Mouse (Mus musculus) 416B (cell line): ENCODE measurements around the gene Gm45808.
"Not testable (repeated sequence)": the region's sequence is repeated elsewhere in the genome, so short reads cannot be mapped to it uniquely, and the experiment has no call there.

Experiments used
- DNase-seq: peaks from one replicate; pipeline ENCODE4 v3.0.0; 2011; ENCODE audit warnings: low read depth

The Gm45808 gene

GRCm38 (mm10) chr7:45486761-45487415 is at the start of gene Gm45808:
TSS of gene Gm45808 (minus strand) at chr7:45486811.
- no peak for DNase-seq

GRCm38 (mm10) chr7:45535676-45536075 is 49.1 kb upstream of the Gm45808 start:
- no peak for DNase-seq

GRCm38 (mm10) chr7:45530643-45531042 is 44.0 kb upstream of the Gm45808 start:
- DNase-seq, result no peak

- peak; percentile 60 for DNase-seq
Measured at GRCm38 (mm10) chr7:45529461-45529860, 42.9 kb upstream of the Gm45808 start.

GRCm38 (mm10) chr7:45527169-45527568 is 40.6 kb upstream of the Gm45808 start:
- DNase-seq, result not testable (repeated sequence)

- DNase-seq, result peak; percentile 77
Measured at GRCm38 (mm10) chr7:45526474-45527120, 40.0 kb upstream of the Gm45808 start.

- DNase-seq, result peak; percentile 99
Measured at GRCm38 (mm10) chr7:45525809-45526473, 39.3 kb upstream of the Gm45808 start, which contains the start of the genes Ppp1r15a and Plekha4. TSS of gene Ppp1r15a (minus strand) at chr7:45526268. TSS of gene Plekha4 (plus strand) at chr7:45526330.

- peak; percentile 97 for DNase-seq
Measured at GRCm38 (mm10) chr7:45524841-45525621, 38.4 kb upstream of the Gm45808 start.

GRCm38 (mm10) chr7:45523678-45524170 is 37.1 kb upstream of the Gm45808 start:
- DNase-seq, result no peak

- no peak for DNase-seq
Measured at GRCm38 (mm10) chr7:45522957-45523676, 36.5 kb upstream of the Gm45808 start.

GRCm38 (mm10) chr7:45522194-45522752 is 35.7 kb upstream of the Gm45808 start:
- DNase-seq, result no peak

- peak; percentile 92 for DNase-seq
Measured at GRCm38 (mm10) chr7:45521728-45522184, 35.1 kb upstream of the Gm45808 start.

GRCm38 (mm10) chr7:45520605-45521004 is 34.0 kb upstream of the Gm45808 start:
- no peak for DNase-seq

- DNase-seq, result no peak
Measured at GRCm38 (mm10) chr7:45519345-45520120, 32.9 kb upstream of the Gm45808 start.

- DNase-seq, result no peak
Measured at GRCm38 (mm10) chr7:45518618-45519017, 32.0 kb upstream of the Gm45808 start.

- DNase-seq, result not testable (repeated sequence)
Measured at GRCm38 (mm10) chr7:45516846-45517245, 30.2 kb upstream of the Gm45808 start.

GRCm38 (mm10) chr7:45515436-45515835 is 28.8 kb upstream of the Gm45808 start:
- DNase-seq, result no peak

GRCm38 (mm10) chr7:45514411-45514810 is 27.8 kb upstream of the Gm45808 start:
- DNase-seq, result no peak

GRCm38 (mm10) chr7:45509912-45510787 is 23.5 kb upstream of the Gm45808 start, which contains the start of gene Nucb1:
TSS of gene Nucb1 (minus strand) at chr7:45510406.
- peak; percentile 100 for DNase-seq
